Mouse (Mus musculus) T-cell, adult 66 days (primary cell): Measurements from ENCODE around the gene Il17ra. TPM values are rescaled to one million over a fixed set of nuclear protein-coding genes. Genes with fewer than 3 reads are reported as not detected.

Experiments used
- total RNA-seq, 2 experiments: library from RNA; stranded (reverse); gene quantifications; 3 replicates in 1 of 2; 4 replicates in 1 of 2; pipeline ENCODE4 v1.2.4; 2023

Gene Il17ra
- total RNA-seq: 100 to 1,000 TPM; 205 to 210 TPM

DNA sequence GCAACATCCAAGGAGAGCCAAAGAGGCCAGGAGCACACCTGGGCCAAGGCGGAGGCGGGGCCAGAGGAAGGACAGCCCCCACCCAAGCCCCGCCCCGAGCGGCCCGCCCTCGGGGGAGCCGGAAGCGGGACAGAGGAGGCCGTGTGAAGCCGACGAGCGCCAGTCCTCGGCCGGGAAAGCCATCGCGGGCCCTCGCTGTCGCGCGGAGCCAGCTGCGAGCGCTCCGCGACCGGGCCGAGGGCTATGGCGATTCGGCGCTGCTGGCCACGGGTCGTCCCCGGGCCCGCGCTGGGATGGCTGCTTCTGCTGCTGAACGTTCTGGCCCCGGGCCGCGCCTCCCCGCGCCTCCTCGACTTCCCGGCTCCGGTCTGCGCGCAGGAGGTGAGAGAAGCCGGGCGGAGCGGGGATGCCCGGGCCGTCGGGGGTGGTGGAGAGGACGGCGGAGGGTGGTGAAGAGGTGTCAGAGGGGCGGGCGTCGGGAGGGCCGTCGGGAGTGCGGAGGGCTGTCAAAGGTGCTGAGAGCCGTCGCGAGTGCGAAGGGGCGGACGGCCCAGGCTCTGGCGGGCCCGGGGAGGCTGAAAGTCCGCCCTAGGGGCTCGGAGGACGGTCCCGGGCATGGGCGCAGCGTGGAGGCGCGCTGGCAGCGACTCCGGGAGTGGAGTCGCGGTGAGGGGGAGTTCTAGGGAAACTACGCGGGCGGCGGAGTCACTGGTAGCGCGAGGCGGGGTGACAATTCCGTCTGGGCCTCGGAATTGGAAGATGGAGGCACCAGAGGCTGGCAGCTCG is at the start of gene Il17ra:
Il17ra (plus strand) TSS at position 162 of the 786 bp plus-strand sequence.

GRCm38 (mm10) chr6:120493374-120494181 is 30.5 kb downstream of the Il17ra start, which contains the start of gene Tmem121b:
Gene Tmem121b (minus strand): TSS chr6:120493807.

DNA sequence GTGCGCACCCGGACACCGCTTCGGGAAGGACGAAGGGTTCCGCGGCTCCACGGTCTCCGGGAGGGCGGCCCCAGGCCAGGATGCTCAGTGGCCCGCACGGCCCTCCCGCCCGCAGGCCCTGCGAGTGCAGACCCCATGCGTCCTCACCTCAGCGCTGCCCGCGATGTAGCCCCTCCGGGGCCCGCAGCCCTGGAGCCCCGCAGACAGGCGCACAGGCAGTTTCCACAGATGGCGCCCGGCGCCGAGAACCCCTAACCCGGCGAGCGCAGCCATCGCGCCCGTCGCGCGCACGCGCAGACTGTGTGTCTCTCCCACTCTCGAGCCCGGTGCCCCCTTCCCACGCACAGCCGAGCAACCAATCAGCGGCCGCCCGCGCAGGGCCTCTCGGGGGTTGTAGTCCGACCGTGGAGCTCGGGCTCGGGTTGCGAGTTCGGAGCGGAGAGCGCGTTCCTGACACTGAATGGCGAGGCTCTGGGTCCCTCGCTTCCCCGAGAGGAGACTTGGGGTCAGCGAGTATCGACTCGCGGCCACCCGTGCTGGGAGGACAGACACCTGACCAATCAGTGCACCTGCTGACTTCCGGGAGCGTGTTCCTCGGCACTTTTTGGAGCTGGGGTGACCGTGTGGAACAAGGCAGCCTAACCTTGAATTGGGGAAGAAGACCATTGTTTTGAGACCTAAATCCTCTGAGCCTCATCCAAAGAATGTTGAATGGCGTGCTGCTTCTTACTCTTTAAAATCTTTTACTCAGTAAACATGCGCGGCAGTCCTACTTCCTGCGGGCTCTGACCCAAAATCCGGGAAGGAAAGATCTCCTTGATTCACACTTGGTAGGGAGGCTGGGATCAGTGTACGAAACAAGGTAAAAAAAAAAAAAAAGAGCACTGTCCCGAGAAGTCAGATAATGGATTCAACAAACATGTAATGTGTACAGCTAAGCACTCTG is 68.2 kb downstream of the Il17ra start, which contains the start of gene Hdhd5:
Hdhd5 (minus strand) TSS at position 300 of the 946 bp plus-strand sequence.

Other genes with a start within 250 kb of the Il17ra start
- not detected for gene D330020A13Rik, start 168.9 kb upstream of the Il17ra start, total RNA-seq
- not detected for gene B4galnt3, start 168.7 kb upstream of the Il17ra start, total RNA-seq
- 100 to 1,000 TPM; 138 to 167 TPM for gene Kdm5a, start 99.1 kb upstream of the Il17ra start, total RNA-seq
- 10 to 100 TPM; 10.0 to 10.3 TPM for gene Ccdc77, start 98.9 kb upstream of the Il17ra start, total RNA-seq
- under 1 TPM; 0.44 to 0.56 TPM for gene Tmem121b, start 30.6 kb downstream of the Il17ra start, total RNA-seq
- 100 to 1,000 TPM; 110 to 126 TPM for gene Hdhd5, start 68.1 kb downstream of the Il17ra start, total RNA-seq
- under 1 TPM; 0.09 to 0.55 TPM for gene Cecr2, start 203.1 kb downstream of the Il17ra start, total RNA-seq